Mouse (Mus musculus) lung, postnatal 0 days (tissue): Measurements from ENCODE around the gene Abr.

Experiments
- CTCF ChIP-seq: IDR thresholded peaks from 2 replicates; pipeline ENCODE4 v1.5.1; 2016; ENCODE audit warnings: antibody characterized with exemption, mild to moderate bottlenecking
- EP300 ChIP-seq: IDR thresholded peaks from 2 replicates; pipeline ENCODE4 v1.6.1; 2016; ENCODE audit warnings: antibody characterized with exemption, mild to moderate bottlenecking, control low read depth

DNA sequence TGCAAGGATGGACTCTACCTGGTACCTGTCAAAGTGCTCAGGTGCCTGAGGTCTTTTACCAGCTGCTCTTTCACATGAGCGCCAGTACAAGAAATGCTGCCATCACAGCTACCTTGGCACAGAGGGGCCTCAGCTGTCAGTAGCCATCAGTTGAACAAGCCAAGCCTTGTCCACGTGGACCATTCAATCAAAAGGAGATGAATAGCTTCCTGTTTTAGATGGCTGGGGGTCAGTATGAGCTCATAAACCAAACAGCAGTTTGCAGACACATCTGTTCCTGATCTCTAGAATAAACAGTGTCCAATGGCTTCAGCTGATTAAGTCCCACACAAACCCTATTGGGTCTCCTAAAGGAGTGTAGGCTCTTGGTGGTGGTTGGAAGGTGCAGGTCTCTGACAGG is 206.1 kb downstream of the Abr start:
- TF ChIP-seq CTCF (no peak), EP300 (no peak)
